Mouse (Mus musculus): ENCODE measurements around the gene Ddx10.

DNA sequence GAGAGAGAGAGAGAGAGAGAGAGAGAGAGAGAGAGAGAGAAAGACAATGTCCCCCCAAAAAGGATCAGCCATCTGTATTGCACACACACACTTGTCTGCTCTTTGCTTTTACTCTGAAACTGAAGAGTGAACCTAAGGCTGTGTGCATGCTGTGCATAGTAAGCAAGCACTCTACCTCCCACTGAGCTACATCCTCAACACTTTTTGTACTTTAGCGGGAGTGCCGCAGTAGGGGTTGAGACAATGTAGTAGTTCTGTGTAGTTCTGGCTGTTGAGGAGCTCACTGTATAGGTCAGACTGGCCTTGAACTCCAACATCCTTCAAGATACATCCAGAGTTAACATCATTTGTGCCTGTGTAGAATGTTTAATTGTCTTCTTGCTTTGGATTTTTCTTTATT lies 17.7 kb upstream of the Ddx10 start:
- no peak for TF ChIP-seq POLR2A (IDR thresholded peaks at IDR 0.05; ENCODE audit: low read depth, low read length)
- TF ChIP-seq CTCF (conservative IDR thresholded peaks at IDR 0.05; ENCODE audit: insufficient read depth, insufficient read length, low read depth, low read length), result no peak
